Mouse (Mus musculus) splenic B cell, adult 2 months (primary cell): ENCODE measurements around the gene Pycr1.
A peak's percentile ranks its signal among the peaks of the same experiment; 100 is the strongest.
"Not testable (repeated sequence)": the region's sequence is repeated elsewhere in the genome, so short reads cannot be mapped to it uniquely, and the experiment has no call there.

ENCODE experiments used
- DNase-seq: peaks from one replicate; pipeline ENCODE4 v3.0.0-alpha.2; 2011; ENCODE audit warnings: low read depth, low spot score
- H3K27me3 ChIP-seq: 2 replicates; pipeline ENCODE4 v1.6.1; 2012; ENCODE audit warnings: mild to moderate bottlenecking, low read length, moderate library complexity, mixed read lengths; ENCODE audit not compliant: control insufficient read depth, poor library complexity, insufficient read depth, severe bottlenecking
- H3K36me3 ChIP-seq: 2 replicates; pipeline ENCODE4 v1.6.1; 2012; ENCODE audit warnings: mild to moderate bottlenecking, low read length, moderate library complexity, mixed read lengths; ENCODE audit not compliant: control insufficient read depth, poor library complexity, insufficient read depth, severe bottlenecking

The Pycr1 gene

GRCm38 (mm10) chr11:120643601-120643987 is at the start of gene Pycr1:
Gene Pycr1 (minus strand): TSS chr11:120643769.
- H3K36me3 ChIP-seq: no peaks in the 10 kb centered on the region
- DNase-seq: peak; percentile 92

GRCm38 (mm10) chr11:120692471-120693011 is 49.0 kb upstream of the Pycr1 start:
- Histone ChIP-seq H3K36me3 (peaks cover 8% of the 10 kb centered on the region), H3K27me3 (no peaks in the 10 kb centered on the region)
- no peak for DNase-seq

More at GRCm38 (mm10) chr11:120643601-120643987, at the start of gene Pycr1:
- H3K27me3 ChIP-seq: no peaks in the 10 kb centered on the region

GRCm38 (mm10) chr11:120689365-120689764 is 45.8 kb upstream of the Pycr1 start:
- H3K27me3 ChIP-seq: no peaks in the 10 kb centered on the region
- H3K36me3 ChIP-seq: peaks cover 8% of the 10 kb centered on the region
- DNase-seq: no peak

- H3K27me3 ChIP-seq: no peaks in the 10 kb centered on the region
- H3K36me3 ChIP-seq: peaks cover 7% of the 10 kb centered on the region
- no peak for DNase-seq
These were observed 43.2 kb upstream of the Pycr1 start for GRCm38 (mm10) chr11:120686650-120687272.

- peaks cover 5% of the 10 kb centered on the region; the same call in 1 of the 2 replicates for H3K36me3 ChIP-seq
- H3K27me3 ChIP-seq: no peaks in the 10 kb centered on the region
- no peak for DNase-seq
These were observed 41.1 kb upstream of the Pycr1 start for GRCm38 (mm10) chr11:120684660-120685059.

- no peak for DNase-seq
- Histone ChIP-seq H3K36me3 (peaks cover 5% of the 10 kb centered on the region; the same call in 1 of the 2 replicates), H3K27me3 (no peaks in the 10 kb centered on the region)
These were observed 40.5 kb upstream of the Pycr1 start for GRCm38 (mm10) chr11:120684086-120684485.

- H3K36me3 ChIP-seq: peaks cover 5% of the 10 kb centered on the region; the same call in 1 of the 2 replicates
- no peak for DNase-seq
- H3K27me3 ChIP-seq: no peaks in the 10 kb centered on the region
These were observed 40.0 kb upstream of the Pycr1 start for GRCm38 (mm10) chr11:120683536-120683935.

GRCm38 (mm10) chr11:120682683-120683082 is 39.1 kb upstream of the Pycr1 start:
- no peaks in the 10 kb centered on the region for H3K27me3 ChIP-seq
- peaks cover 5% of the 10 kb centered on the region; the same call in 1 of the 2 replicates for H3K36me3 ChIP-seq
- no peak for DNase-seq

- Histone ChIP-seq H3K27me3 (no peaks in the 10 kb centered on the region), H3K36me3 (no peaks in the 10 kb centered on the region; the same call in 1 of the 2 replicates)
- DNase-seq: peak; percentile 65
These were observed 36.3 kb upstream of the Pycr1 start for GRCm38 (mm10) chr11:120679909-120680308.

GRCm38 (mm10) chr11:120676951-120677350 is 33.4 kb upstream of the Pycr1 start:
- Histone ChIP-seq H3K27me3 (no peaks in the 10 kb centered on the region), H3K36me3 (no peaks in the 10 kb centered on the region; the same call in 1 of the 2 replicates)
- DNase-seq: no peak

- not testable (repeated sequence) for H3K36me3 ChIP-seq, DNase-seq, H3K27me3 ChIP-seq
These were observed 32.3 kb upstream of the Pycr1 start for GRCm38 (mm10) chr11:120675875-120676274.

GRCm38 (mm10) chr11:120673594-120674122 is 30.1 kb upstream of the Pycr1 start:
- no peaks in the 10 kb centered on the region for H3K27me3 ChIP-seq
- no peaks in the 10 kb centered on the region for H3K36me3 ChIP-seq
- no peak for DNase-seq

- Histone ChIP-seq H3K27me3 (no peaks in the 10 kb centered on the region), H3K36me3 (no peaks in the 10 kb centered on the region)
- DNase-seq: peak; percentile 96
These were observed 29.4 kb upstream of the Pycr1 start, which contains the start of gene Aspscr1 for GRCm38 (mm10) chr11:120672687-120673593. Gene Aspscr1 (plus strand): TSS chr11:120672973.

- Histone ChIP-seq H3K27me3 (no peaks in the 10 kb centered on the region; the same call in 1 of the 2 replicates), H3K36me3 (no peaks in the 10 kb centered on the region)
- no peak for DNase-seq
These were observed 23.0 kb upstream of the Pycr1 start for GRCm38 (mm10) chr11:120666617-120667016.
